Mouse (Mus musculus): ENCODE data around the gene Vmn1r15. TPM values are rescaled to one million over a fixed set of nuclear protein-coding genes. Genes with fewer than 3 reads are reported as not detected.

The Vmn1r15 gene
- total RNA-seq (2021) = not detected

DNA sequence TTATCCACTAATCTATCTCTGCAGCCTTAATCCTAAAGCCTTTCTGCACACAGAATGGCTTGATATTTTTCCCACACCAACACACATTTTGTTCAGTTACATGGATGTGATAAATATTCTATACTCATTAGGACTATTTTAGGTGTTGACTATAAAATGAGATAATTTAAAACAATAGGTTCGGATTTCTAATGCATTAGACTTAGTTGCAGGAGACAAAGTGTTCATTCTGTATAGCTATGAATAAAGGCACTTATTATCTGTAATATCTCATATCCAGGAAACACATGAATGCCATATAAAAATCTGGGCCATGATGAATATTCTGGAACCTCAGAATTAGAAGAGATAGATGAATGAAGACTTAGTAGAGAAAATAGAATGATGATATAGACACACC is at the start of gene Vmn1r15:
Vmn1r15 (plus strand) TSS at position 301 of the 400 bp plus-strand sequence.
- intact Hi-C loops (cut with DNase I) = no loop called here
- DNase-seq (ENCODE audit: low spot score in 2 of 2) = no peak

GRCm38 (mm10) chr6:57231386-57231785 is 26.4 kb upstream of the Vmn1r15 start, which contains the start of gene Vmn1r14:
Gene Vmn1r14, plus strand, starts transcription at chr6:57231686.
- no peak for DNase-seq (ENCODE audit: low spot score in 2 of 2)
- intact Hi-C loops (cut with DNase I) = no loop called here

GRCm38 (mm10) chr6:57260990-57261389 is 3.2 kb downstream of the Vmn1r15 start:
- DNase-seq (ENCODE audit: low spot score in 2 of 2) = no peak
- intact Hi-C loops (cut with DNase I) = no loop called here

GRCm38 (mm10) chr6:57271881-57272280 is 14.1 kb downstream of the Vmn1r15 start:
- DNase-seq (ENCODE audit: low spot score in 2 of 2) = no peak
- intact Hi-C loops (cut with DNase I) = no loop called here

GRCm38 (mm10) chr6:57272517-57272916 is 14.8 kb downstream of the Vmn1r15 start:
- intact Hi-C loops (cut with DNase I) = no loop called here
- DNase-seq (ENCODE audit: low spot score in 2 of 2) = no peak

DNA sequence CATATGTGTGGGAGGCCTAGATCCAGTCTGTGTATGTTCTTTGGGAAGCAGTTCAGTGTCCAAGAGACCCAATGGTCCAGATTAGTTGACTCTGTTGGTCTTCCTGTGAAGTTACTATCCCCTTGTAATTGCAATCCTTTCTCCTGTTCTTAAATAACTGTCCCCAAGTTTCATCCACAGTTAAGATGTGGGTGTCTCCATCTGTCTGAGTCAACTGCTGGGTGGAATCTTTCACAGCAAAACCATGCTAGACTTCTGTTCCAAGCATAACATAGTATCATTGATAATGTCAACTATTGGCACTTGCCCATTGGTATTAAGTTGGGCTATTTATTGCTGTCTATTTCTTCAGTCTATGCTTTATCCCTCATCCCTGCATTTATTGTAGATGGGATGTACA is 21.2 kb downstream of the Vmn1r15 start:
- no peak for DNase-seq (ENCODE audit: low spot score in 2 of 2)
- intact Hi-C loops (cut with DNase I) = no loop called here

Other genes with a start within 250 kb of the Vmn1r15 start
- not detected for gene Vmn1r7, start 232.6 kb upstream of the Vmn1r15 start, total RNA-seq (2021)
- gene Vmn1r8, start 225.7 kb upstream of the Vmn1r15 start, total RNA-seq (2021) = not detected
- not detected for gene Vmn1r9, start 191.2 kb upstream of the Vmn1r15 start, total RNA-seq (2021)
- not detected for gene Vmn1r10, start 148.5 kb upstream of the Vmn1r15 start, total RNA-seq (2021)
- gene Vmn1r11, start 124.5 kb upstream of the Vmn1r15 start, total RNA-seq (2021) = not detected
- not detected for gene Vmn1r12, start 101.0 kb upstream of the Vmn1r15 start, total RNA-seq (2021)
- gene Vmn1r13, start 54.7 kb upstream of the Vmn1r15 start, total RNA-seq (2021) = not detected
- not detected for gene Vmn1r14, start 26.3 kb upstream of the Vmn1r15 start, total RNA-seq (2021)
- not detected for gene Vmn1r16, start 71.5 kb downstream of the Vmn1r15 start, total RNA-seq (2021)
- gene Vmn1r17, start 105.8 kb downstream of the Vmn1r15 start, total RNA-seq (2021) = not detected
- under 1 TPM; 0.02 to 0.07 TPM for gene Vmn1r18, start 137.8 kb downstream of the Vmn1r15 start, total RNA-seq (2021)
- not detected for gene Vmn1r19, start 145.8 kb downstream of the Vmn1r15 start, total RNA-seq (2021)
- gene Vmn1r20, start 171.0 kb downstream of the Vmn1r15 start, total RNA-seq (2021) = not detected